Mouse (Mus musculus): Measurements from ENCODE around the gene Tmem59l.
"Not testable (repeated sequence)": the region's sequence is repeated elsewhere in the genome, so short reads cannot be mapped to it uniquely, and the experiment has no call there.

Tmem59l gene

DNA sequence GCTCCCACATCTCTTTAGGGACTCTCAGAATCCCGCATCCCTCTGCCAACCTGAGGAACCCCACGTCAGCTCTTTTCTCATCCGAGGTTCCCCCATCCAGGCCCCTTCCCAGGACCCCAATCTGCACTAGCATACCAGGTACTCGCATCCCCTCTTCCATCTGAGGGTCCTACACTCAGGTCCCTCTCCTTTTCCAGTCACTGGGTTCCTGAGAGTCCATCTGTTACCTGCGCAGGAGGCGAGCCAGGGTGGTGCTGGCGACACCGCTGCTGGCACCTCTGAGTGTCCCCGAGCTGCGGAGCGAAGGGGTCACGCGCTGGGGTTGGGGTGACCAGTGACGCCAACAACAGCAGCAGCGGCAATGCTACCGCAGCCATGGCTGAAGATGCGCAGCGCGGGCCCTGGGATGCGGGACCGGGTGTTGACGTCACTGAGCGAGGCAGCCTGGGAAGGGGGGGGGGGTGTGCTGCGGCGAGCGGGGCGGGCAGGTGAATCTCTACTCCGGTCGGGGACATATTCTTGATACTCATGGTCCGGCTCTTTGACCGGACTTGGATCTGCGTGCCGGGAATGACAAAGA lies at the start of gene Tmem59l:
Gene Tmem59l (minus strand): TSS at position 418 of the 580 bp plus-strand sequence.
- DNase-seq = peak; percentile 74

DNA sequence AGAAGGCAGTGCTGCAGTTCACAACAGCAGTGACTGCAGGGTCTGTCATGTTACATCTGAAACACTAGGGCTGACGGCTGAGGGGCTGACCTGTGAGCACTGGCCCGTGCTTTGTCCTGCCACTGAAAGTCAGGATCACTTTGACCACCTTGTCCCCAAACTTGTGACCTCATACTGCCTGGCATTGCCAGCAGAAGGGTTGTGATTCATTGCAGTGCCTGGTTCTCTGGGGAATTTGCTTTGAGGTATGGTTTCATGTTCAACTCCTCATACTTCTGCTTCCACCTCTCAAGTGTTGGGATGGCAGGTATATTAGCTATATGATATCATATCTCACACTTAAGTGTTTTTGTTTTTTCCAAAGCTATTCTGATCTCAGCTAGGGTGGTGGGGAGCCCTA lies 48.5 kb upstream of the Tmem59l start:
- no peak for DNase-seq

DNA sequence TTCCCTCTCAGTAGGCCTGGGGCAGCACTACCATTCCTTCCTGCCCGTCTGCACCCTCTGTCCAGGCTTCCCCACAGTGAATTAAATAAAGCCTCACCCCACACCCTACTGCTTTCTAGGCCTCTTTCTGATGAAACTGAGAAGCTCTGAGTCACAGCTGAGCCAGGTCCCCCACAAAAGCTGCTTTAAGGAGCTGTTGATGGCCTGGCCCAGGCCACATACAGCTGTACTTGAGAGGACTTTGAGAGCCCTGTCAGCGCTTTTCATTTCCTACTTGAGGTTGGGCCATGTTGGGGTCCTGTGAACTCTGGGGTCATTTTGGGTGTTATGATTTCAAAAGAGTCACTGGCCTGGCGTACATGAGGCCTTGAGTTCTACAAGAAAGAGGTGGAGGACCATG lies 48.1 kb upstream of the Tmem59l start:
- DNase-seq = no peak

DNA sequence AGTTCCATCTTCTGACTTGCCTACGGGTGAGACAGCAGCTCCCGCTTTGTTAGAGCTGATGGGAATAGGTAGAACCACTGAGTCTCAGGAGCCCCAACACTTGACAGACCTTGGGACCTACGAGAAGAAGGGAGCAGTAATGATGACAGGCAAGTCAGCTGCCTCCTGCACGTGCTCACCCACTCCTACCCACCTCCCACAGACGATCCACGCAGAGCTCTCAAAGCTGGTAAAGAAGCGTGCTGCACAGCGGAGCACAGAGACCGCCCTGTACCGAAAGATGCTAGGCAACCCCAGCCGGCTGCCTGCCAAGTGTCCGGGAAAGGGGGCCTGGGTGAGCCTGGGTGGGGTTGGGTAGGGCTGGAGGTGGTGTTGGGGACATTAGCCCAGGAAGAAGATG lies 47.1 kb upstream of the Tmem59l start:
- DNase-seq = no peak

DNA sequence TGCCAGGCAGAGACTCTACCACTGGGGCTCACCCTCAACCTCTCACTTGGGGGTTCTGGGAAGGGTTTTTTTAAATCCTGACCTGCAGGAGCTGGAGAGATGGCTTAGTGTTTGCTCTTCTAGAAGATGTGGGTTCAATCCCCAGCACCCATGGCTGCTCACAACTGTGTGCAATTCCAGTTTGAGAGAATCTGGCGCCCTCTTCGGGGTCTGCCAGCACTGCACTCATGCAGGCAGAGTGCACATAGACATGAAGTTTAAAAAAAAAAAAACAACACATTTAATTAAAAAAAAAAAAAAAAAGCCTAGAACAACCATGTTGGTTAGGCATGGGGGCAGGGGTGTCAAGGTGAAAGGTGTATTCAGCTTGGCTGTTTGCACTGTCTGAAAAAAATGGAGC lies 43.2 kb upstream of the Tmem59l start:
- no peak for DNase-seq

DNA sequence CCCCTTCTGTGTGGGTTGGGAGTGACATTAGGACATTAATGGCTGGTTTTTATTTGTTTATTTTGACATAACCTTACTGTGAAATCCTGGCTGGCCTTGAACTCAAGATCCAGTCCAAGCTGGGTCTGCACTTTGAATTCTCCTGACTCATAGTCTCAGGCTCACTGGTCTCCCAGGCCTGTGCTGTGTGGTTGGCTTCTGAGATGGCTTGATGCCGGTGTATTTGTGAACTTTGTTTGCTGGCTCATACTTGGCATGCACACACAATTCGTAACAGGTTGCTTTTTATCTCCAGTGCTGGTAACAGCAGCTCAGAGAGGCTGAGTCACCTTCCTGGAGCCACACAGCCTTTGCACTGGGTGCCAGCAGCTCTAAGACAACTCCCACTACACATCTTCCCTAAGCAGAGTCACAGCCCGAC lies 42.6 kb upstream of the Tmem59l start:
- DNase-seq = no peak

DNA sequence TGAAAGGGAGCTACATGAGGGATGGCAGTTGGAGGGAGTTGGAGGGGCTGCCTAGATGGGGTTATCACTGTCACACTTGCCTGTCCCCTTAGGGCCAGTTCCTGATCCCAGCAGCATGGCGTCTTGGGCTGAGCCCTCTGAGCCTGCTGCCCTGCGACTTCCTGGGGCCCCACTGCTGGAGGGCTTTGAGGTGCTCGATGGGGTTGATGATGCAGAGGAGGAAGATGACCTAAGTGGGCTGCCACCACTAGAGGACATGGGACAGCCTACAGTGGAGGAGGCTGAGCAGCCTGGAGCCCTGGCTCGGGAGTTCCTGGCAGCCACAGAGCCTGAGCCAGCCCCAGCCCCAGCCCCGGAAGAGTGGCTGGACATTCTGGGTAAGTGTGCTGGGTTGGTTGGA lies 42.1 kb upstream of the Tmem59l start:
- no peak for DNase-seq

DNA sequence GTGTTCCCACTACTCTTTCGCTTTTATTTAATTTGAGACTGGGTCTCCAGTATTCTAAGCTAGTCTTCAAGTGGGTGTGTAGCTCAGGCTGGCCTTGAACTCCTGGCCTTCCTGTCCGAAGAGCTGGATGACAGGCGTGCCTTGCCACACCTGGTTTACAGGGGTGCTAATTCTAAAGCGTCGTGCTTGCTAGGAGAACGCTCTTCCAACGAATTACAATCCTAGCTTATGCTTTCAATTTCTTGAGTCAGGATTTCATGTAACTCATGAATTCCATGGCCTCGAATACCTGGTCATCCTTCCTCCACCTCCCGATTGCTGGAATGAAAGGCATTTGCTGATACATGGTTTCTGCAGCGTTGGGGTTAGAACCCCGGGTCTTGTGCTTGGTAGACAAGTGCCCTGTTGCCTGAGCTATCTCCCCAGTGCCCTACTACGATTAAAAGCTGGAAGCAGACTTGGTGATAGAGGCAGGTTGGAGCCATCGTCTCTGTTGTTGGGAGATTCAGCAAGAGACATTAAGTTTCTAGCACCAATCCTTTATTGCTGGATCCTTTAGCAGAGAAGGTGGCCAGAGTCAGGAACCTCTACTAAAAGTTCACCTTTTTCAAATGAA lies 41.1 kb upstream of the Tmem59l start:
- no peak for DNase-seq

DNA sequence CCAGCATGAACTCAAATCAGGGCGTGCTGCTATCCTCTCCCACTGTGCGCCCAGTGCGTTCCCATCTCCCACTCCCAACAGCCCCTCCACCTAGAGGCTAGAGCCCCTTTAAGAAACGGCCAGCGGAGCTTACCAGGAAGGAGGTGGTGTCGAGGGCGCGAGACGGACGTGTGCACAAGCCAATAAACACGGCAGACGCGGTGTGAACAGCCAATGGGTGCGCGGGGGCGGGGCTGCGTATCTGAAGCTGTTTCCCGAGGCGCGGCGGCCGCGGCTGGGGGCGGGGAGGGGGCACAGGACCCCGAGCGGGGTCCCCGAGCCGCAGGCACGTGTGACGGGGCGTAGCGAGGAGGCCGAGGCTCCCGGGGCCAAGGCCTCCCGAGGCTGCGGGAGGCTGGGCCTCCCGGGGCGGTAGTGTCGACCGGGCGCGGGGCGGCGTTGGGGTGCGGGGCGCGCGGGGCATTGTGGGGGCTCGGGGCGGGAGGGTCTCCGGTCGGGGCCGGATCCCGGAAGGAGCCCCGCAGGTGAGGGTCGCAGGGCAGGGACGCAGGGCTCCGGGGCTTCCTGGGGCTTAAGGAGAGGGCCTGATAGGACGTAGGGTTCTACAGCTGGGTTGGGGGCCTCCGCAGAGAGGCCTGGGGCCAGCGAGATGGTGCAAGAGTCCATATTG lies 40.5 kb upstream of the Tmem59l start, which contains the start of the genes Fkbp8 and Kxd1:
Gene Fkbp8 (plus strand): TSS at position 213 of the 670 bp plus-strand sequence.
Gene Kxd1 (minus strand): TSS at position 445 of the 670 bp plus-strand sequence.
- peak; percentile 99 for DNase-seq

DNA sequence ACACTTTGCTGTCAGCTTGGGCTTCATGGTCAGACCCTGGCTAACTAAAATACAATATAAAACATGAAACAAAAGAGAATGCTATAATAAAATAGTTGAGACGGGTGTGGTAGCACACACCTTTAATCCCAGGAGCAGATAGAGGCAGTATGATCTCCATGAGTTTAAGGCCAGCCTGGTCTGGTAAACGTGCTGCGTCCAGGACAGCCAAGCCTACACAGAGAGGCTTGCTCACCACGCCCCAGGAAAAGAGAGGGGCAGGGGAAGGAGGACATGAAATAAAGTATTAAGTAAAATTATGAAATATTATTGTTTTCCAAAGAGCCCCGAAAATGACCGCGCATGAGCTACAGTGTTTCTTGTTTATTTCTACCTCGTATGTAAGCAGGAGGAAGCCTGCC lies 40.0 kb upstream of the Tmem59l start:
- no peak for DNase-seq

DNA sequence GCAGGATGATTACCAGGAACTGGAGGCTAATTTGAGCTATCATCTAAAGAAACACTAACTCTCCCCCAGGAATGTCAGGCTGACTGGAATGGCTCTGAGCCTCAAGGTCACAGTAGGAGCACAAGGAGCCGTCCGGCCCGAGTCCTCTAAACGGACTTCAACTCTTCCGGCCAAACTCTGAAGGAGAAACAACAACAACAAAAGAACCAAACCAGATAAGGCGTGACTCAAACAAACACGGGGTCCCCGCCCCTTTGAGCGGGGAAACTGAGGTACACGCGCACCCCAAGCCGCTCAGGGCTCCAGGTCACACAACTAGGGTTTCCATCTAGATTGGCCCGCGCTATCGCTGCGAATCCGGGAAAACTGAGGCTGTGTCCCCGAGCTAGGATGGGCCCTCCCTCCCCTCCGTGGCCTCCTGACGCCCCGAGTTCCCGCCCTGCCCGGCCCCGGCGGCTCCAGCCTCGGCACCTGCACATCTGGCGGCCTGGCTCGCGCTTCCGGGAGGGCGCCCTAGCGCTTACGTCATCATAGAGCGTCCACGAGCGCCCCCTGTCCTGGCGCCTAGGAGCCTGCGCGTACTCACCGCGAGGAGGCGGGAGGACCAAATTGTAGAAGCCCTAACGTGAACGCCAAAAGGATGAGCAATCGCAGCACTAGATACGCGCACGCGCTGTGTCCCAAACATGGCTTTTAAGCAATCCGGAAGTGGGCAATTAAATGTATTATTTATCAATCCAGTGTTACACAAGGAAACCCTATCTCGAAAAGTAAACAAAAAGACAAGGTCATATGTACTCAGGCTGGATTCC lies 35.6 kb upstream of the Tmem59l start:
- peak; percentile 94 for DNase-seq

DNA sequence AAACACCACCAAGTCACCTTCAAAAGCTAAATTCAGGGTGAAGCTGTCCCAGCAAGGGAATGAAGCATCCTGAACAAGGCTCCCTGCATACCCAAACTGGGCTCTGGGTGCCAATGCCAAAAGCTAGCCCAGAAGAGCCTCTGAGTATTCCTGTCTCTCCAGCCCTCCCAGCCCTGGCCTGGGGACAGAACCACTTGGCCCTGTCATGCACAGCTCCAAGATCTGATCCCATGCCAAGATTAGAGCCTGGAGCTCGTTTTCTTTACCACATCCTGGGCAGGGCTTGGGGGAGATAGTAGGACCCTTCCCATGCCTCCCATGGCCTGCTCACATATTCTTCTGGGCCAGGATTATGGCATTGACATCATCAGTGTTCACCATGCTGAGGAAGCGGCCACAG lies 32.4 kb upstream of the Tmem59l start:
- no peak for DNase-seq

DNA sequence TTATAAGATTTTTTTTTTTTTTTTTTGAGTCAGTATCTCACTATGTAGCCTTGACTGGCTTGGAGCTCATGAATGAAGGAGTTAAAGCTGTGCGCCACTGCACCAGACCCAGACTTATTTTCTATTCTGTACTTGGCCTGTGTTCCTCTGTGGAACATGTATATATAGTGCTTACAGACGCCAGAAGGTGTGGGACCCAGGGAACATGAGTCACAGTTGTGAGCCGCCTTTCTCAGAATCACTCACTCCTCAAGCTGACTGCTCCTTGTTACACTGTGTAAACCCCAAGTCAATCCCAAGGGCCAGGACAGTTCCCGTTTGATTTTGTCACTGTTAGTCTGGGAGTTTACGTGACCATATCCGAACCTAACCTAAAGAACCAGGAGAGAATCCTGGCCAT lies 31.9 kb upstream of the Tmem59l start:
- DNase-seq = no peak

DNA sequence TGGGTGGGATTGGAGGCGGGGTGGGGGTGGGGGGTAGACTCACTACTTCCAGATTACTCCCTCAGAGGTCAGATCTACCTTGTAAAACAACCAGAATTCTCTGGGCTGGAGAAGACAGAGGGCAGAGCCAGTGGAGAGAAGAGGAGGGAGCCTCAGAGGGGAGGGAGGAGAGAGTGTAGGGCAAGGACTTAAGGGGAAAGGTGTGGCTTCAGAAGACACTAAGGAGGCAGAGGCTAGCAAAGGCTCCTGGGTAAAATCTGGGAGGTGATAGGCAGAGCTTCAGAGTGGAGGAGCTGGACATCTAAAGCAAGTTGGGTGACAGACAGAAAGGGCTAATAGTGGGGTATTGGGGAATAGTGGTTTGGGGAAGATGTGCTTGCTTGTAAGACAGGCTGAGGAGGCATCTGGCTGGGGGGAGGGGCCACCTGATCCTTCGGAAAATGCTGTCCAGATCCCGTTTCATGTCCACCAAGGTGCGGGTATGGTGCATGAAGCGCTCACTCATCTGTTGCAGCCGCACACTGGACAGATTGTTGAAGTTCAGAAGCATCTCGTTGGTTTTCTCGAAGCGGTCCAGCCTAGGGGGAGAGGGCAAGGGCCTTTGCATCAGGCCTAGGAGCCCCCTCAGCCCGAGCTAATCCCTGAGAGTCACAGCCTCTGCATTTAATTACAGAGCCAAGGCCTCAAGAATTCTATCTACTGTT lies 30.9 kb upstream of the Tmem59l start:
- DNase-seq = no peak

DNA sequence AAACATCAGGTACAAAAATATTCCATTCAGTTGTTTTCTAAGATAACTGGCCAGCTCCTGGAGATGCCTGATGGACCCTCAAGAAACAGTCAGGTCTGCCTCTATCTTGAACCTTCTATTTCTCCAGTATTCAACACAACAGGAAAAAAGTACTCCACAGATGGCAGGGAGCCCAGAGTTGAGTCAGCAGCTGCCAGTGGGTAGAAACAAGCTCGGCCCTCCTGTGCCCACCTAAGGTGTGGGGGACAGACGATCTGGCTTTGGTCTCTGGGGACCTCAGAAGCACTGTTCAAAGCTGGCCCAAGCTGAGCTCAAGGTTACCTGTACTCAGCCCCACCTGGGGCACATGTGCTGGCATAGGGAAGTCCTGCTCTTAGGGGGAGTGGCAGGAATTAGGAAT lies 26.3 kb upstream of the Tmem59l start:
- no peak for DNase-seq

DNA sequence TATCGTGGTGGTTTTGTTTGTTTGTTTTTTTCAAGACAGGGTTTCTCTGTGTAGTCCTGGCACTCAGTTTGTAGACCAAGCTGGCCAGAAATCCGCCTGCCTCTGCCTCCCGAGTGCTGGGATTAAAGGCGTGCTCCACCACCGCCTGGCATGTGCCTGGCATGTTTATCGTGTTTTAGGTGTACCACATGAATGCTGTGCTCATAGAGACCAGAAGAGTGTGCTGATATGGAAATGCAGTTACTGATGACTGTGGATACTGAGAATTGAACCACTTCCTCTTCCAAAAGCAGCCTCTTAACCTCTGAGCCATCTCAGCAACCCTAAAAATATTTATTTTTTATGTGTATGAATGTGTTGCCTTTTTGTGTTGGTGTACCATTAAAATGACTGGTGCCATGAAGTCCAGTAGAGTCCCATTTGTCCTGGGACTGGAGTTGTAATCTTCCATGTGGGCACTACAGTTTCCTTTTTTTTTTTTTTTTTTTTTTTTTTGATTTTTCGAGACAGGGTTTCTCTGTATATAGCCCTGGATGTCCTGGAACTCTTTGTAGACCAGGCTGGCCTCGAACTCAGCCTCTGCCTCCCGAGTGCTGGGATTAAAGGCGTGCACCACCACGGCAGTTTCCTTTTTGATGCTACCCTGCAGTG lies 25.2 kb upstream of the Tmem59l start:
- DNase-seq = no peak

DNA sequence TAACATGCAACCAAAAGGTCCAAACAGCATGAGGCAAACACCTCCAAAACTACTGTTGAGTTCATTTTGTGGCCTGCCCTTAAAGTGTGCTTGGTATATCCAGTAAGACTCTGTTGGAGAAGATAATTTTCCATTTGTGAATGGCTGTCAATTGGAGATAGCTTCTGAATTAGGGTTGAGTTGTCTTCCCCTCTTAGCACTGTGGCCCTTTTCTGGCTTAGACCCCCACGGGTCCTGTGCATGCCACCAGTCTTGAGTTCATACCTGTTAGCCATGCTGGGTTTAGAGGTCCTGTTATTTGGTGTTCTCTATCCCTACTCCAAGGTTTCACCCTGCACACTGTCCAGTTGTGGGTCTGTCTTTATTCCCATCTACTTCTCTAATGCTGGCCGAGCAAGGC lies 24.6 kb upstream of the Tmem59l start:
- DNase-seq = no peak

DNA sequence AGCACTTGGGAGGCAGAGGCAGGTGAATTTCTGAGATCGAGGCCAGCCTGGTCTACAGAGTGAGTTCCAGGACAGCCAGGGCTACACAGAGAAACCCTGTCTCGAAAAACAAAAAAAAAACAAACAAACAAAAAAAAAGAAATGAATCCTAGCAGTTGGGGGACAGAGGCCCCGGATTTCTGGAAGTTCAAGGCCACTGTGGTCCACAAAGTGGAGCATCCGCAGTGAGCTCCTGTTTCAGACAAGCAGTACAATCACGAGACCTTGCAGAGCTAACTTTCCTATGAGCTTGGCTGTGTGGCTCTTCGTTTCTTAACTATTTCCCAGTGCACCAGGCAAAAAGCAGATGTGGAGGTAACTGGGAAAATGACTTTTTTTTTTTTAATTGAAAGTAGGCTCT lies 24.0 kb upstream of the Tmem59l start:
- not testable (repeated sequence) for DNase-seq

DNA sequence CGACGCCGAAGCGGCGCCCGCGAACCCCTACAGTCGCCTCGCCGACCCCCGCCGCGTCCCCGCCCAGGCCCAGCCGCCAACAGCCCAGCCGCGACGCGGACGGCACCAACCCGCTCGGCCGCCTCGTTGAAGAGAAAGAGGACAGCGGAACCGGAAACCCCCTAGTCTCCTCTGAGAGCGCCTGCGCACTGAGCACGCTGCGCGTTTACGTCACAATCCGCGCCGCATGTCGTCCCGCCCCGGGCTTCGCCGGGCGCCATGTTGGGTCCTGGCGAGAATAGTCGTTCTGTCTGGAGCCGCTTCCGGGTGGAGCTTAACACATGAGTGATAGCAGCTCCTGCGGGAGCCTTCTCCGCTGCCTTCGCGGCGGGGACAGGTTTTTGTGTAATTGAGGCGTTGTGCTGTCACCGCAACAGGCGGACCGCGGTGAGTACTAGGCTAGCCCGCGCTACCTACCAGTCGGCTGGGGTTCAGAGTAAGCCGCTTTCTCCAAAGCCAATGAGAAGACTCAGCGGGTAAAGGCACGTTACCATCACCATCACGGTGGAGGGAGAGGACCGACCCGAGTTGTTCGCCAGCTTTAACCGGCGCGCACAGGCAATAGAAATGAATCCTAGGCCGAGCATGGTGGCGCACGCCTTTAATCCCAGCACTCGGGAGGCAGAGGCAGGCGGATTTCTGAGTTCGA lies 23.2 kb upstream of the Tmem59l start, which contains the start of gene Uba52:
Gene Uba52 (minus strand): TSS at position 574 of the 688 bp plus-strand sequence.
- DNase-seq = peak; percentile 97

DNA sequence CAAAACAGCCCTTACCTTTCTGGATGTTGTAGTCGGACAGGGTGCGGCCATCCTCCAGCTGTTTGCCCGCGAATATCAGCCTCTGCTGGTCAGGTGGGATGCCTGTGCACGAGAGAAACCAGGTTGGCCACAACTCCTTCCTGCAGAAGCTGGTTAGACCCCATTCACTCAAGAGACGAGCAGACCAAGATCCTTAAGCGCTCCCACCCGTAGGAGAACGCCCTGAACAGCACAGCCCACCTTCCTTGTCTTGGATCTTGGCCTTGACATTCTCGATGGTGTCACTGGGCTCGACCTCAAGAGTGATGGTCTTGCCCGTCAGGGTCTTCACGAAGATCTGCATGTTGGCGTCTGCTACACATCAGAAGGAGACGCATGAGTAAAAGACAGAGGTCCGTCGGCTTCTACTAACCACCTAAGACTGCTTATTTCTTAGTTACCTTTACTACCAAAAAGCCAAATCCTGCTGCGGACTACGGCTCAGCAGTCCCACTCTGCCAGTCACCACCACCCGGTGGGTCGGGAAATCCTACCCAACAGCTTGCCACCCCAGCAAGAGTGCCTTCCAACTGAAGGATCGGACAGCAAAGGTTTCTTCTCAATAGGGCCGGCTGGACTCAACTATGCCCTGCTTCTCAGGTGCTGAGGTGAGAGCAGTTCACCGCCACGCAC lies 22.3 kb upstream of the Tmem59l start:
- DNase-seq = no peak

DNA sequence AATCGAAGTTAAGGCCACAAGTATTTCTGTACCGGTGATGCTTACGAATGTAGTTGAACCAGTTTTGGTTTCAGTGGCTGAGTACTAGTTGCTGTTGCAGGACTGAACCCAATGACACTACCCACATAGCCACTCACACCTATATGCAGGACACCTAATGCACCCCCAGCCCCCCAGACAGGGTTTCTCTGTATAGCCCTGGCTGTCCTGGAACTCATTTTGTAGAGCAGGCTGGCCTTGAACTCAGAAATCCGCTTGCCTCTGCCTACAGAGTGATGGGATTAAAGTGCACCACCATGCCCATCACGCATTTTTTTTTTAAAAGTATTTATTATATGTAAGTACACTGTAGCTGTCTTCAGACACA lies 19.9 kb upstream of the Tmem59l start:
- no peak for DNase-seq
